Mouse (Mus musculus) heart, embryonic 13.5 days (tissue): ENCODE results near the gene Ccdc6. TPM values are rescaled to one million over a fixed set of nuclear protein-coding genes. Genes with fewer than 3 reads are reported as not detected.

Experiments used
- ATAC-seq: fragments of 200-750 bp; cut with Nextera tagmentation; 2 replicates; pipeline ENCODE4 v1.8.0; 2017; ENCODE audit warnings: moderate TSS enrichment; ENCODE audit not compliant: insufficient number of reproducible peaks, low FRiP score, low TSS enrichment; ENCODE audit errors: extremely low read depth
- H3K27ac ChIP-seq: fragments of 300-500 bp; sonication (generic); replicated peaks from 2 replicates; pipeline ENCODE4 v1.5.1; 2015; ENCODE audit warnings: moderate library complexity, mild to moderate bottlenecking, inconsistent platforms
- H3K27me3 ChIP-seq: fragments of 300-500 bp; sonication (generic); replicated peaks from 2 replicates; pipeline ENCODE4 v1.6.1; 2015; ENCODE audit warnings: mild to moderate bottlenecking, inconsistent platforms
- H3K36me3 ChIP-seq: fragments of 300-500 bp; sonication (generic); 2 replicates; pipeline ENCODE4 v1.6.1; 2015; ENCODE audit warnings: mild to moderate bottlenecking, inconsistent platforms
- H3K4me1 ChIP-seq: fragments of 300-500 bp; sonication (generic); 2 replicates; pipeline ENCODE4 v1.6.1; 2015; ENCODE audit warnings: inconsistent platforms
- H3K4me2 ChIP-seq: fragments of 300-500 bp; sonication (generic); 2 replicates; pipeline ENCODE4 v1.6.1; 2015; ENCODE audit warnings: inconsistent platforms, mild to moderate bottlenecking, moderate library complexity
- H3K4me3 ChIP-seq: fragments of 300-500 bp; sonication (generic); 2 replicates; pipeline ENCODE4 v1.5.1; 2015; ENCODE audit warnings: moderate library complexity, mild to moderate bottlenecking, inconsistent platforms
- H3K9ac ChIP-seq: fragments of 300-500 bp; sonication (generic); 2 replicates; pipeline ENCODE4 v1.6.1; 2015; ENCODE audit warnings: inconsistent platforms, mild to moderate bottlenecking, moderate library complexity
- H3K9me3 ChIP-seq: fragments of 300-500 bp; sonication (generic); 2 replicates; pipeline ENCODE4 v1.6.1; 2016; ENCODE audit warnings: inconsistent platforms
- WGBS: fragments of 180-500 bp; shearing (Covaris S2); methylation state at CpG from one replicate; pipeline ENCODE4 v1.1.7; 2015; ENCODE audit warnings: mixed read lengths; 5-methylcytosine and 5-hydroxymethylcytosine counted together
- polyA plus RNA-seq: library from polyadenylated mRNA; unstranded; fragments of >200 nt; fragmentation: Nextera tagmentation; extraction: Ambion mirVana; gene quantifications from 2 replicates; pipeline ENCODE4 v1.2.1, GENCODE M21; 2015

The Ccdc6 gene
- polyA plus RNA-seq, 1 experiment from 2014 or later = 12.5 TPM

- Histone ChIP-seq H3K27ac (peak overlapping the region; percentile 82), H3K9ac (peak overlapping the region; percentile 56; the same call in 1 of the 2 replicates), H3K4me3 (no peak overlapping the region), H3K36me3 (peaks cover 81% of the 10 kb centered on the region), H3K9me3 (0 out of 2 replicates have a peak, but pooled peaks cover 3% of the 10 kb centered on the region), H3K4me1 (peaks cover 59% of the 10 kb centered on the region), H3K27me3 (no peaks in the 10 kb centered on the region), H3K4me2 (peak overlapping the region; percentile 51)
- 39% methylated on average over 12 of the region's 12 CpGs for WGBS
- no peak for ATAC-seq
Measured at GRCm38 (mm10) chr10:70152190-70152743, 55.3 kb downstream of the Ccdc6 start.

- Histone ChIP-seq H3K27ac (no peak overlapping the region), H3K4me2 (no peak overlapping the region; the same call in 1 of the 2 replicates), H3K9me3 (0 out of 2 replicates have a peak, but pooled peaks cover 3% of the 10 kb centered on the region), H3K9ac (no peak overlapping the region), H3K4me1 (peaks cover 57% of the 10 kb centered on the region), H3K36me3 (peaks cover 81% of the 10 kb centered on the region), H3K27me3 (no peaks in the 10 kb centered on the region), H3K4me3 (no peak overlapping the region)
- ATAC-seq = no peak
- WGBS = 81% methylated on average over 16 of the region's 16 CpGs
Measured at GRCm38 (mm10) chr10:70153810-70154209, 56.9 kb downstream of the Ccdc6 start.

- Histone ChIP-seq H3K9me3 (0 out of 2 replicates have a peak, but pooled peaks cover 3% of the 10 kb centered on the region), H3K27me3 (no peaks in the 10 kb centered on the region), H3K4me3 (no peak overlapping the region), H3K27ac (no peak overlapping the region), H3K9ac (no peak overlapping the region), H3K4me1 (peaks cover 35% of the 10 kb centered on the region), H3K4me2 (no peak overlapping the region), H3K36me3 (peaks cover 84% of the 10 kb centered on the region)
- ATAC-seq = no peak
- WGBS = 72% methylated on average over 3 of the region's 3 CpGs
Measured at GRCm38 (mm10) chr10:70156431-70157165, 59.7 kb downstream of the Ccdc6 start.

GRCm38 (mm10) chr10:70159651-70160320 is 62.9 kb downstream of the Ccdc6 start:
- H3K4me1 ChIP-seq = peaks cover 12% of the 10 kb centered on the region
- no peak for ATAC-seq
- H3K27me3 ChIP-seq = no peaks in the 10 kb centered on the region
- H3K36me3 ChIP-seq = peaks cover 74% of the 10 kb centered on the region
- H3K4me2 ChIP-seq = no peak overlapping the region
- no peak overlapping the region for H3K9ac ChIP-seq
- WGBS = 80% methylated on average over 12 of the region's 12 CpGs
- H3K4me3 ChIP-seq = no peak overlapping the region
- 0 out of 2 replicates have a peak, but pooled peaks cover 3% of the 10 kb centered on the region for H3K9me3 ChIP-seq
- no peak overlapping the region for H3K27ac ChIP-seq

GRCm38 (mm10) chr10:70160811-70161210 is 63.9 kb downstream of the Ccdc6 start:
- no peak overlapping the region for H3K4me2 ChIP-seq
- H3K9me3 ChIP-seq = 0 out of 2 replicates have a peak, but pooled peaks cover 3% of the 10 kb centered on the region
- H3K27ac ChIP-seq = no peak overlapping the region
- H3K27me3 ChIP-seq = no peaks in the 10 kb centered on the region
- peaks cover 22% of the 10 kb centered on the region for H3K4me1 ChIP-seq
- 91% methylated on average over 12 of the region's 12 CpGs for WGBS
- ATAC-seq = no peak
- H3K36me3 ChIP-seq = peaks cover 64% of the 10 kb centered on the region
- no peak overlapping the region for H3K9ac ChIP-seq
- no peak overlapping the region for H3K4me3 ChIP-seq

GRCm38 (mm10) chr10:70161504-70161903 is 64.6 kb downstream of the Ccdc6 start:
- ATAC-seq = no peak
- H3K9ac ChIP-seq = no peak overlapping the region
- no peak overlapping the region for H3K4me3 ChIP-seq
- peaks cover 57% of the 10 kb centered on the region for H3K36me3 ChIP-seq
- no peak overlapping the region for H3K27ac ChIP-seq
- H3K4me1 ChIP-seq = peaks cover 29% of the 10 kb centered on the region
- 0 out of 2 replicates have a peak, but pooled peaks cover 3% of the 10 kb centered on the region for H3K9me3 ChIP-seq
- WGBS = 88% methylated on average over 14 of the region's 14 CpGs
- no peaks in the 10 kb centered on the region for H3K27me3 ChIP-seq
- no peak overlapping the region for H3K4me2 ChIP-seq

GRCm38 (mm10) chr10:70163681-70164080 is 66.8 kb downstream of the Ccdc6 start:
- Histone ChIP-seq H3K27me3 (no peaks in the 10 kb centered on the region), H3K9me3 (no peaks in the 10 kb centered on the region), H3K4me1 (peaks cover 45% of the 10 kb centered on the region), H3K9ac (no peak overlapping the region; the same call in 1 of the 2 replicates), H3K4me3 (no peak overlapping the region), H3K36me3 (peaks cover 54% of the 10 kb centered on the region), H3K4me2 (no peak overlapping the region), H3K27ac (no peak overlapping the region)
- WGBS = 68% methylated on average over 5 of the region's 5 CpGs
- ATAC-seq = no peak

- H3K9me3 ChIP-seq = no peaks in the 10 kb centered on the region
- no peak for ATAC-seq
- H3K4me3 ChIP-seq = no peak overlapping the region
- H3K4me1 ChIP-seq = peaks cover 59% of the 10 kb centered on the region
- peak overlapping the region; percentile 48 for H3K9ac ChIP-seq
- 34% methylated on average over 6 of the region's 6 CpGs for WGBS
- no peak overlapping the region for H3K4me2 ChIP-seq
- peak overlapping the region; percentile 17; the same call in 1 of the 2 replicates for H3K27ac ChIP-seq
- peaks cover 55% of the 10 kb centered on the region for H3K36me3 ChIP-seq
- no peaks in the 10 kb centered on the region for H3K27me3 ChIP-seq
Measured at GRCm38 (mm10) chr10:70165877-70166276, 69.0 kb downstream of the Ccdc6 start.

GRCm38 (mm10) chr10:70166427-70166826 is 69.5 kb downstream of the Ccdc6 start:
- Histone ChIP-seq H3K4me1 (peaks cover 59% of the 10 kb centered on the region), H3K36me3 (peaks cover 55% of the 10 kb centered on the region), H3K4me3 (no peak overlapping the region), H3K27me3 (no peaks in the 10 kb centered on the region), H3K9me3 (no peaks in the 10 kb centered on the region), H3K4me2 (no peak overlapping the region), H3K9ac (peak overlapping the region; percentile 48; the same call in 1 of the 2 replicates), H3K27ac (peak overlapping the region; percentile 17; the same call in 1 of the 2 replicates)
- ATAC-seq = no peak
- 41% methylated on average over 5 of the region's 5 CpGs for WGBS

GRCm38 (mm10) chr10:70167625-70168024 is 70.7 kb downstream of the Ccdc6 start:
- Histone ChIP-seq H3K27ac (peak overlapping the region; percentile 37; the same call in 1 of the 2 replicates), H3K4me3 (no peak overlapping the region), H3K9ac (no peak overlapping the region), H3K36me3 (peaks cover 55% of the 10 kb centered on the region), H3K4me2 (no peak overlapping the region), H3K27me3 (no peaks in the 10 kb centered on the region), H3K4me1 (peaks cover 59% of the 10 kb centered on the region), H3K9me3 (no peaks in the 10 kb centered on the region)
- 34% methylated on average over 11 of the region's 11 CpGs for WGBS
- ATAC-seq = no peak

GRCm38 (mm10) chr10:70168396-70168795 is 71.5 kb downstream of the Ccdc6 start:
- ATAC-seq = no peak
- WGBS = 68% methylated on average over 13 of the region's 13 CpGs
- H3K9ac ChIP-seq = peak overlapping the region; percentile 29; the same call in 1 of the 2 replicates
- no peak overlapping the region for H3K4me2 ChIP-seq
- peak overlapping the region; percentile 63 for H3K27ac ChIP-seq
- H3K4me3 ChIP-seq = no peak overlapping the region
- H3K9me3 ChIP-seq = no peaks in the 10 kb centered on the region
- H3K27me3 ChIP-seq = no peaks in the 10 kb centered on the region
- H3K4me1 ChIP-seq = peaks cover 64% of the 10 kb centered on the region
- peaks cover 60% of the 10 kb centered on the region for H3K36me3 ChIP-seq
